Mouse (Mus musculus): ENCODE measurements around the gene Zfp169. TPM values are rescaled to one million over a fixed set of nuclear protein-coding genes. Genes with fewer than 3 reads are reported as not detected.

Gene Zfp169
- total and polyA plus RNA-seq, 3 experiments = 3.6 to 6.5 TPM; not detected in 1

GRCm38 (mm10) chr13:48466186-48466585 is 47.1 kb downstream of the Zfp169 start:
- Histone ChIP-seq H3K4me1 (ENCODE audit: control insufficient read depth in 1 of 2, insufficient read depth in 2 of 2, low read length in 2 of 2) (no peaks in the 10 kb centered on the region), H3K27me3 (ENCODE audit: control insufficient read depth in 1 of 2, insufficient read depth in 2 of 2, low read length in 2 of 2) (peaks cover 0 to 2% of the 10 kb centered on the region in 2 experiments; a peak in 1 of 4 replicates), H3K9me3 (replicated peaks; ENCODE audit: insufficient read depth, low read length) (no peaks in the 10 kb centered on the region), H3K36me3 (ENCODE audit: control insufficient read depth in 1 of 2, insufficient read depth in 2 of 2, low read length in 2 of 2) (no peaks in the 10 kb centered on the region), H3K4me3 (ENCODE audit: control insufficient read depth in 1 of 2, insufficient read depth in 1 of 2, low read depth in 2 of 2, low read length in 2 of 2) (no peak overlapping the region), H3K27ac (ENCODE audit: control insufficient read depth, low read depth, low read length) (no peak overlapping the region), H3K79me2 (ENCODE audit: control insufficient read depth, insufficient read depth, low read length, poor library complexity) (no peaks in the 10 kb centered on the region), H3K9ac (ENCODE audit: control insufficient read depth, low read depth, low read length, poor library complexity, severe bottlenecking) (no peak overlapping the region)
- TF ChIP-seq ZKSCAN1 (IDR thresholded peaks at IDR 0.05; ENCODE audit: low read depth, low read length) = no peak
- TF ChIP-seq MAZ (IDR thresholded peaks at IDR 0.05; ENCODE audit: low read depth, low read length) = no peak
- no peak for DNase-seq (ENCODE audit: low read depth, low spot score)

- no peaks in the 10 kb centered on the region for H3K9me3 ChIP-seq (replicated peaks; ENCODE audit: insufficient read depth, low read length)
- no peaks in the 10 kb centered on the region for H3K36me3 ChIP-seq (ENCODE audit: control insufficient read depth in 1 of 2, insufficient read depth in 2 of 2, low read length in 2 of 2)
- TF ChIP-seq RAD21 (IDR thresholded peaks at IDR 0.05; ENCODE audit: low read depth, low read length) (peak; percentile 95), MAZ (IDR thresholded peaks at IDR 0.05; ENCODE audit: low read depth, low read length) (no peak), CTCF (IDR thresholded peaks at IDR 0.05 in 2 of 3, conservative IDR thresholded peaks at IDR 0.05 in 1 of 3; ENCODE audit: control insufficient read depth in 1 of 3, insufficient read depth in 1 of 3, low read depth in 2 of 3, low read length in 3 of 3, poor library complexity in 1 of 3, severe bottlenecking in 1 of 3) (peak; percentile 64 to 90 (median 78)), ZC3H11A (IDR thresholded peaks at IDR 0.05; ENCODE audit: low read depth, low read length) (peak; percentile 90), SMC3 (IDR thresholded peaks at IDR 0.05; ENCODE audit: low read depth, low read length) (peak; percentile 88)
- no peaks in the 10 kb centered on the region for H3K4me1 ChIP-seq (ENCODE audit: control insufficient read depth in 1 of 2, insufficient read depth in 2 of 2, low read length in 2 of 2)
- H3K27me3 ChIP-seq (ENCODE audit: control insufficient read depth in 1 of 2, insufficient read depth in 2 of 2, low read length in 2 of 2) = peaks cover 0 to 2% of the 10 kb centered on the region in 2 experiments; a peak in 1 of 4 replicates
- no peak overlapping the region for H3K9ac ChIP-seq (ENCODE audit: control insufficient read depth, low read depth, low read length, poor library complexity, severe bottlenecking)
- H3K4me3 ChIP-seq (ENCODE audit: control insufficient read depth in 1 of 2, insufficient read depth in 1 of 2, low read depth in 2 of 2, low read length in 2 of 2) = no peak overlapping the region
- no peak overlapping the region for H3K27ac ChIP-seq (ENCODE audit: control insufficient read depth, low read depth, low read length)
- H3K79me2 ChIP-seq (ENCODE audit: control insufficient read depth, insufficient read depth, low read length, poor library complexity) = no peaks in the 10 kb centered on the region
- peak; percentile 78 for DNase-seq (ENCODE audit: low read depth, low spot score)
These were observed 49.1 kb downstream of the Zfp169 start for GRCm38 (mm10) chr13:48464170-48464569.

DNA sequence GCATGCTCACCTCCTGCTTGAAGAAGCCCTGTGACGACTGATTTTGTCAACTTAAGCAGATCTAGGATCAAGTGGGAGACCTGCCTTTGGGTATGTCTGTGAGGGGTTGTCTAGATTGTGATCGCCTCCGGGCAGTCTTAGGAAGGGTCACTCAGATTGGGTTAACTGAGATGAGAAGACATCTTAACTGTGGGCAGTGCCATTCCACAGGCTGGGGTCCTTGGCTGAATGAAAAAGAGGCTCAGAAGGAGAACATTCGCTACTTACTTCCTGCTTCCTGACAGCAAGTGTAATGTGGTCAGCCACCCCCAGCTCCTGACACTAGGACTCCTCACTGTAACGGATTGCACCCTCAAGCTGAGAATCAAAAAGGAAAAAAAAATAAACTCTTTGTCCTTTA is 54.0 kb downstream of the Zfp169 start:
- no peaks in the 10 kb centered on the region for H3K4me1 ChIP-seq (ENCODE audit: control insufficient read depth in 1 of 2, insufficient read depth in 2 of 2, low read length in 2 of 2)
- no peaks in the 10 kb centered on the region for H3K79me2 ChIP-seq (ENCODE audit: control insufficient read depth, insufficient read depth, low read length, poor library complexity)
- H3K27ac ChIP-seq (ENCODE audit: control insufficient read depth, low read depth, low read length) = no peak overlapping the region
- H3K27me3 ChIP-seq (ENCODE audit: control insufficient read depth in 1 of 2, insufficient read depth in 2 of 2, low read length in 2 of 2) = peaks cover 0 to 2% of the 10 kb centered on the region in 2 experiments; a peak in 2 of 4 replicates
- H3K9me3 ChIP-seq (replicated peaks; ENCODE audit: insufficient read depth, low read length) = no peaks in the 10 kb centered on the region
- DNase-seq (ENCODE audit: low read depth, low spot score) = no peak
- H3K4me3 ChIP-seq (ENCODE audit: control insufficient read depth in 1 of 2, insufficient read depth in 1 of 2, low read depth in 2 of 2, low read length in 2 of 2) = no peak overlapping the region
- H3K9ac ChIP-seq (ENCODE audit: control insufficient read depth, low read depth, low read length, poor library complexity, severe bottlenecking) = no peak overlapping the region
- H3K36me3 ChIP-seq (ENCODE audit: control insufficient read depth in 1 of 2, insufficient read depth in 2 of 2, low read length in 2 of 2) = no peaks in the 10 kb centered on the region
- no peak for TF ChIP-seq ELF1 (IDR thresholded peaks at IDR 0.05; ENCODE audit: low read depth, low read length)
- no peak for TF ChIP-seq SMC3 (IDR thresholded peaks at IDR 0.05; ENCODE audit: low read depth, low read length)
- no peak for TF ChIP-seq NELFE (IDR thresholded peaks at IDR 0.05; ENCODE audit: low read depth, low read length)
- no peak for TF ChIP-seq ZMIZ1 (IDR thresholded peaks at IDR 0.05; ENCODE audit: low read depth, low read length)
- no peak for TF ChIP-seq TBP (IDR thresholded peaks at IDR 0.05; ENCODE audit: low read depth, low read length)
- TF ChIP-seq POLR2A (IDR thresholded peaks at IDR 0.05; ENCODE audit: control insufficient read depth in 1 of 2, insufficient read depth in 1 of 2, low read depth in 1 of 2, low read length in 2 of 2, poor library complexity in 1 of 2) = no peak
- no peak for TF ChIP-seq MYC (IDR thresholded peaks at IDR 0.05; ENCODE audit: low read depth, low read length)
- TF ChIP-seq MYB (IDR thresholded peaks at IDR 0.05; ENCODE audit: low read depth, low read length) = no peak
- TF ChIP-seq CHD1 (IDR thresholded peaks at IDR 0.05; ENCODE audit: low read depth, low read length) = no peak
- TF ChIP-seq KAT2A (conservative IDR thresholded peaks at IDR 0.05; ENCODE audit: low read depth, low read length) = no peak
- TF ChIP-seq CHD2 (IDR thresholded peaks at IDR 0.05; ENCODE audit: low read length) = no peak
- no peak for TF ChIP-seq MXI1 (IDR thresholded peaks at IDR 0.05; ENCODE audit: low read depth, low read length)
